Mouse (Mus musculus) G1E (cell line): ENCODE results near the gene Impdh2.

ENCODE experiments used
- CTCF ChIP-seq: IDR thresholded peaks from 2 replicates; pipeline ENCODE4 v1.5.1; 2012; ENCODE audit warnings: low read depth, low read length, inconsistent platforms, mixed read lengths
- GATA1 ChIP-seq: IDR thresholded peaks from 2 replicates; pipeline ENCODE4 v1.6.1; 2012; ENCODE audit warnings: borderline replicate concordance, low read length, inconsistent platforms, mixed read lengths
- GATA2 ChIP-seq: IDR thresholded peaks from 2 replicates; pipeline ENCODE4 v1.6.1; 2012; ENCODE audit warnings: low read depth, low read length, inconsistent platforms, borderline replicate concordance
- POLR2AphosphoS5 ChIP-seq: IDR thresholded peaks from 2 replicates; pipeline ENCODE4 v1.6.1; 2012; ENCODE audit warnings: low read depth, low read length, inconsistent platforms; ENCODE audit not compliant: insufficient replicate concordance

- TF ChIP-seq CTCF (no peak), POLR2AphosphoS5 (no peak), GATA1 (no peak), GATA2 (no peak)
These were observed 27.6 kb downstream of the Impdh2 start for GRCm38 (mm10) chr9:108587571-108588180.
